Mouse (Mus musculus) forebrain, embryonic 10.5 days (tissue): ENCODE measurements around the gene Slc13a2. TPM values are rescaled to one million over a fixed set of nuclear protein-coding genes. Genes with fewer than 3 reads are reported as not detected.

Experiments used
- DNase-seq: peaks from one replicate; pipeline ENCODE4 v3.0.0-alpha.2; 2017; ENCODE audit warnings: low spot score; ENCODE audit errors: extremely low spot score
- H3K27ac ChIP-seq: fragments of 300-500 bp; sonication (generic); 2 replicates; pipeline ENCODE4 v1.5.1; 2016; ENCODE audit warnings: mild to moderate bottlenecking
- H3K27me3 ChIP-seq: fragments of 300-500 bp; sonication (generic); 2 replicates; pipeline ENCODE4 v1.6.1; 2016; ENCODE audit warnings: mild to moderate bottlenecking; ENCODE audit not compliant: poor library complexity, severe bottlenecking
- H3K36me3 ChIP-seq: fragments of 300-500 bp; sonication (generic); replicated peaks from 2 replicates; pipeline ENCODE4 v1.6.1; 2016; ENCODE audit warnings: mild to moderate bottlenecking, moderate library complexity
- H3K4me1 ChIP-seq: fragments of 300-500 bp; sonication (generic); 2 replicates; pipeline ENCODE4 v1.6.1; 2016
- H3K4me3 ChIP-seq: fragments of 300-500 bp; sonication (generic); 2 replicates; pipeline ENCODE4 v1.5.1; 2016; ENCODE audit warnings: mild to moderate bottlenecking, moderate library complexity
- H3K9me3 ChIP-seq: fragments of 300-500 bp; sonication (generic); 2 replicates; pipeline ENCODE4 v1.6.1; 2016; ENCODE audit warnings: mild to moderate bottlenecking, moderate library complexity
- WGBS: fragments of 180-500 bp; shearing (Covaris S2); methylation state at CpG from one replicate; pipeline ENCODE4 v1.1.7; 2016; 5-methylcytosine and 5-hydroxymethylcytosine counted together
- polyA plus RNA-seq: library from polyadenylated mRNA; unstranded; fragments of >200 nt; fragmentation: Nextera tagmentation; extraction: Ambion mirVana; gene quantifications from 2 replicates; pipeline ENCODE4 v1.2.1, GENCODE M21; 2016

Slc13a2 gene
- polyA plus RNA-seq, 1 experiment from 2014 or later = not detected

DNA sequence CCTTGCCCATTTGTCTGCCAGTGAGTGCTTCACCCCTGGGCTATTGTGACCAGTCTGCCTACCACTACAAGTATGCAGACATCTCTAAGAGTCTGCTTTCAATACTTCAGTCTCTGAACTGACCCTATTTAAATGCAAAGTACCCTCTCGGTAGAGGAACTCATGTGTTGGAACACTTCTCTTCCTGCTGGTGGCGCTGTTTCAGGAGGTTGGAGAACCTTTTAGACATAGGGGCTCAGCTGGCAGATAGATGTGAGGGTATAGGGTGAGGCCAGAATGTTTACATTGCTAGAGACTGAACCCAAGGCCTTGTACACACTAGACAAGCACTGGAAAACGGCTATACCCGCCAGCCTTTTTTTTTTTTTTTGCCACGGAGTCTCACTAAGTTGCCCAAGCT is 6.3 kb upstream of the Slc13a2 start:
- H3K27me3 ChIP-seq = no peaks in the 10 kb centered on the region
- H3K9me3 ChIP-seq = no peaks in the 10 kb centered on the region
- no peaks in the 10 kb centered on the region for H3K36me3 ChIP-seq
- H3K27ac ChIP-seq = no peak overlapping the region
- 74% methylated on average over 5 of the region's 5 CpGs for WGBS
- H3K4me3 ChIP-seq = no peak overlapping the region
- H3K4me1 ChIP-seq = peaks cover 5% of the 10 kb centered on the region; the same call in 1 of the 2 replicates
- DNase-seq = no peak

DNA sequence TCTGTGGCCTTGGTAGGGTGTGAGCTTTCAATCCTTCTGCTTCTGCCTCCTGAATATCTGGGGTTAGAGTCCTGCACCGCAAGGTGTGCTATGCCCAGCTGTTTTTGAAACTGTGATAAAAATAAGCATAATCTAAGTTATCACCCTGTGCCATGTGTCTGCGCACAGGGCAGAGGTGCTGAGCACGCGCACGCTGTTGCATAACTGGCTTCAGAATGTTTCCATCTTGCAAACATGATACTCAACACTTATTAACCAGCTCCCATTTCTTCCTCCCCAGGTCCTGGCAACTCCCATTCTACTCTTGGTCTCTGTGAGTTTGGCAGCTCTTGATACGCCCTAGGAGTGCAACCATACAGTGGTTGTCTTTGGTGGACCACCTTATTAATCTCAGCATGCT is 5.6 kb upstream of the Slc13a2 start:
- peaks cover 5% of the 10 kb centered on the region; the same call in 1 of the 2 replicates for H3K4me1 ChIP-seq
- DNase-seq = no peak
- H3K9me3 ChIP-seq = no peaks in the 10 kb centered on the region
- WGBS = 93% methylated on average over 6 of the region's 6 CpGs
- H3K36me3 ChIP-seq = no peaks in the 10 kb centered on the region
- no peak overlapping the region for H3K27ac ChIP-seq
- no peak overlapping the region for H3K4me3 ChIP-seq
- no peaks in the 10 kb centered on the region for H3K27me3 ChIP-seq

DNA sequence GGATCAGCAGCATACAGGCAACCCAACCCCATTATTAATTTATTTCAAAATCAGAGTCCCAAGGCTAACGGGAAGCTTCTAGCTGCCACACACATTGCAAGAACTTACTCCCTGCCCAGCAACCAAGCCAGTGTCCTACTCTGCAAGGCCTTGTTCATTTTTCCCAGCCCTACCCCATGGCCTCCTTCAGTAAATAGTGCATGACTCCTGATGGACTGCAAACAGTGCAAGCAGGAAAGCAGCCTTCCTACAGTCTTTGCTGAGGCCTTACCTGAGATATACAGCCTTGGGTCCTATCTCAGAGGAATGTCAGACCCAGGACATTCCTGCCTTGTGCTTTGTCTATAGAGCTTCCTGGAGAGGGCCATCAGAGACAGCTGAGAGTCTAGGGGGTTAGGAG is 3.6 kb upstream of the Slc13a2 start:
- H3K4me1 ChIP-seq = peaks cover 15% of the 10 kb centered on the region
- 97% methylated on average over 1 of the region's 1 CpGs for WGBS
- H3K36me3 ChIP-seq = no peaks in the 10 kb centered on the region
- H3K27me3 ChIP-seq = peaks cover 15% of the 10 kb centered on the region
- no peaks in the 10 kb centered on the region for H3K9me3 ChIP-seq
- DNase-seq = no peak
- H3K4me3 ChIP-seq = no peak overlapping the region
- no peak overlapping the region for H3K27ac ChIP-seq

DNA sequence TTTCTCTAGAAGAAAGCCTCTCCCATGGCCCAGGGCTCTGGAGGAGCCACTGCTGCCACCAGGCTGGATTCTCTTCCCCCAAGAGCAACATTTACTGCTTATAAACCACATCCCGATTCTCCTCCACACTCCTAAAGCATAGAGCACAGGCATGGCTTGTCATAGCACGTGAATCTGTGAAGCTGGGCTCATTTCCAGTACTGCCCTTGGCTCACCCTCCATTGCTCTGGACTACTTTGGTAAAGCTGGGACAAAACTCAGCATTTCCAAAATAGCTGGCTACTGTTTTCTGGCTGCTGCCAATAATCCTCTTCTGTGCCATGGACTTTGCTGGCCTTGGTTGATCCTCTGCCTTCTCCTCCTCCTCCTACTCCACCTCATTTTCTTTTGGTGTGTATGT is 2.3 kb upstream of the Slc13a2 start:
- Histone ChIP-seq H3K36me3 (no peaks in the 10 kb centered on the region), H3K4me1 (peaks cover 10% of the 10 kb centered on the region), H3K27me3 (peaks cover 15% of the 10 kb centered on the region), H3K27ac (no peak overlapping the region), H3K9me3 (no peaks in the 10 kb centered on the region), H3K4me3 (no peak overlapping the region)
- 77% methylated on average over 2 of the region's 2 CpGs for WGBS
- no peak for DNase-seq

DNA sequence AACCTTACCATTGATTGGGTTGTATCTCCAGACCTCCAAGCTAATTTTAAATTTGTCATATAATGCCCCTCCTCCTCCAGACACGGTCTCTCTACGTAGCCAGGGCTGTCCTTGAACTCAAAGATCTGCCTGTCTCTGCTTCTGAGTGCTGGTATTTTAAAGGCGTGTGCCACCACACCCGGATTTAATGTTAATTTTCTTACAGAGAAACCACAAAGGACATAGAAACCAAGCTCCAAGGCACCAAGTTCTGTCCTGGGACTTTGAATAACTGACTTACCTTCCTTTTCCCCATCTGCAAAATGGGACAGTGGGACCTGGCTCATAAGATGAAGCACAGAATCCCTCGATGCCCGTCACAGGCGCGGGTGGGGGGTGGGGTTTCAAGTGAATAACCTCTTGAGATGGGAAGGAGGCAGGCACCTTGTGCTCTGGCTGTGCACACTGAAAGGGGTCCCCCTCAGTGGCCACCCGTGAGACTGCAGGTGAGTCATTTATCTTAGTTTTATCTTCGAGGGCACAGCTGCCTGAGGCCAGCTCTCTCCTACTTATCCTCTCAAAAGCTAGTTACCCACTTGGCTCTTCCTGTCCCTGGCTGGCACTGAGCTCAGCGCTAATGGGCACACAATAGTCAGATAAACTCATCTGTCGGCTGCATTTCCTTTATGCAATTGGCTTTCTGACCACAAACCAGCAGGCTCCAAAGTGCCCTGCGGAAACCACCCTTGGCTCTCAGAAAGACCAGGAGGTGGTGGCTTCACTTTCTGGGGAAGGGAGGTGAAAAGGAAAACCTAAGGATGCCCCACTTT is 612 bp downstream of the Slc13a2 start:
- no peaks in the 10 kb centered on the region for H3K9me3 ChIP-seq
- no peak overlapping the region for H3K4me3 ChIP-seq
- no peak for DNase-seq
- no peak overlapping the region for H3K27ac ChIP-seq
- H3K36me3 ChIP-seq = no peaks in the 10 kb centered on the region
- 75% methylated on average over 13 of the region's 13 CpGs for WGBS
- peaks cover 15% of the 10 kb centered on the region for H3K27me3 ChIP-seq
- H3K4me1 ChIP-seq = peaks cover 10% of the 10 kb centered on the region

DNA sequence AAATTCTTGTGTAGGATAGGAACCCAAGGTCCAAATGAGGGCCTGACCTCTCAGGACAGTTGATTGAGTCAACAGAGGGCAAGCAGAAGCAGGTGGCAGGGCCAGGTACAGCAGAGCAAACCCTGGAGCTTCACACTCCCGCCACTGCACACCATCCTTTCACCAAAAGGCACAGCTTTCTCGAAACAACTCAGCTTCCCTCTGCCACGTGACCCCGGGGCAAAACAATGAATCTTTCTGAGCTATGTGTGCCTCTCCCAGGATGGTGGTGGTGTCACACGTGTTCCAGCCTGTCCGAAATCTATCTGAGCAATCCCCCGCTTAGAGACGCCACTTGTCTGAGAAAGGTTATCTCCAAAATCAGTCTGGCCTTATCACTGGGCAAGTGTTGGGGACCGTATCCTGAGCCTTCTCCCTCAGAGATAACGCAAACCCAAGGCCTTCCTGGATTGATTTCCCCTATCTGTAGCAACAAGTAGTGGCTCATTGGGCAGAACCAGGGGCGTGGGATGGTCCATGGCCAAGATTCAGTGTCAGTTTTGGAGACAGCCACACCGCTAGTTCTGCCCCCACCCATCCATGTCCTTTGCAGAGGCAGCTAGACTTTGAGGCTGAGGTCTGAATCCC is 1.6 kb downstream of the Slc13a2 start:
- no peak for DNase-seq
- no peak overlapping the region for H3K27ac ChIP-seq
- peaks cover 15% of the 10 kb centered on the region for H3K27me3 ChIP-seq
- no peak overlapping the region for H3K4me3 ChIP-seq
- H3K36me3 ChIP-seq = no peaks in the 10 kb centered on the region
- WGBS = 77% methylated on average over 12 of the region's 12 CpGs
- no peaks in the 10 kb centered on the region for H3K9me3 ChIP-seq
- peaks cover 10% of the 10 kb centered on the region for H3K4me1 ChIP-seq

DNA sequence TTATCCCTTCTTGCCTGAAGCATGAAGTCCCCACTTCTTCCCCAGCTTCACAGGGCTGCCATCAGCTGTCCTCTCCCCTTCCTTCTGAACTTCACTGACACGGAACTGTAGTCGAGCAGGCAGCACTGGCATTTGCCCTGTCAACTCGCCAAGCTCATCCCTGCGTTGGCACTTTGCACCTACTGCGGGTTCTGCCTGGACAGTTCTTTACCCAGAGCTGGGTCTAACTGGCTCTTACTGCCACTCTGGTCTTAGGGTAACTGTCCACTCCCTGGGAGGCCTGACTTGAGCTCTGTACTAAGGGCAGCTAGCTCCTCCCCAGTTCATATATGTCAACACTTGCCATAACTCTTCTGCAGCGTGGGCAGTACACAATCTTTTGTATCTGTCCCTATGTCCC is 5.2 kb downstream of the Slc13a2 start:
- Histone ChIP-seq H3K4me1 (peaks cover 2% of the 10 kb centered on the region), H3K4me3 (no peak overlapping the region), H3K27me3 (peaks cover 8% of the 10 kb centered on the region; the same call in 1 of the 2 replicates), H3K9me3 (no peaks in the 10 kb centered on the region), H3K27ac (no peak overlapping the region), H3K36me3 (no peaks in the 10 kb centered on the region)
- DNase-seq = no peak
- 83% methylated on average over 6 of the region's 6 CpGs for WGBS

DNA sequence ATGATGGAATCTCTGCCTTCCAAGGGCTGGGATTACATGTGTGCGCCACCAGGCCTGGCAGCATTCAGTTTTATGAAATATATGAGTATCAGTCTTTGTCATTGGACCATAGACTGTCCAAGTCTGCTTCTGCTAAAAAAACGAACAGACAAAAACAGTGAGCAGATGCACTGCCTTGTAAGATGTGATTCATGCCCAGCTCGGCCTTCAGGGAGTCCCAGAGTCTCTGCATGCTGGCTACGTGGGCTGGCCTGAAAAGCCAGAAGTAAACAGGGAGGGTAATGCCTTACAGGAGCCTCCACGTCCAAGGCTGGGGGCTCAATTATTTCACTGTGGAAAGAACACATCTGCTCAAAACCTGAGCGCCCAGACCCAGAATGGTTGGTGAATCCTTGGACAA is 9.2 kb downstream of the Slc13a2 start:
- Histone ChIP-seq H3K36me3 (no peaks in the 10 kb centered on the region), H3K4me3 (no peak overlapping the region), H3K27me3 (no peaks in the 10 kb centered on the region), H3K27ac (no peak overlapping the region), H3K4me1 (no peaks in the 10 kb centered on the region), H3K9me3 (no peaks in the 10 kb centered on the region)
- DNase-seq = no peak
- WGBS = 85% methylated on average over 6 of the region's 6 CpGs

DNA sequence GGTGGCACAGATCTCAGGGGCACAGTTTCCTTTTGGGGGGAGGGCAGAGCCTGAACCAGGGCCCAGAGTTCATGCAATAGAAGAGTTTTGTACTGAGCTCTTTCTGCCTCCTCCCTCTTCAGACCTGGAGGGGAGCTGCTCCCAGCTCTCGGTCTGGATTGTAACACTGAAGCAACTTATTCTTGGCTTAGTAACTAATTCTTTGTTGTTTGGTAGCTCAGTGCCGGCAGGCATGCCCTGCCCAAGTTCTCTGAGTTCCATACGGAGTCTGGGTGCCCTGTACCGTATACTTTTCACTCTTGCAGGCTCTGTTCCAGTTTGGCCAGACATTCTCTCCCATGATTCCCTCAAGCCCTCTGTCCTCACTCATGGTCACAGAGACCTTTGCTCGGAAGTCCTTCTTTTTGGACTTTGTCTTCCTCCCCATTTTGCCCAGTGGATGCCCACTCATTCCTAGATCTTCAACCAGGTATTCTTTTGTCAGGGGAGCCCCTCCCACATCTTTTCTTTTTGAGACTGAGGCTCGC is 9.6 kb downstream of the Slc13a2 start:
- no peaks in the 10 kb centered on the region for H3K4me1 ChIP-seq
- H3K27me3 ChIP-seq = no peaks in the 10 kb centered on the region
- no peak for DNase-seq
- no peaks in the 10 kb centered on the region for H3K36me3 ChIP-seq
- no peaks in the 10 kb centered on the region for H3K9me3 ChIP-seq
- 80% methylated on average over 6 of the region's 6 CpGs for WGBS
- no peak overlapping the region for H3K27ac ChIP-seq
- no peak overlapping the region for H3K4me3 ChIP-seq

DNA sequence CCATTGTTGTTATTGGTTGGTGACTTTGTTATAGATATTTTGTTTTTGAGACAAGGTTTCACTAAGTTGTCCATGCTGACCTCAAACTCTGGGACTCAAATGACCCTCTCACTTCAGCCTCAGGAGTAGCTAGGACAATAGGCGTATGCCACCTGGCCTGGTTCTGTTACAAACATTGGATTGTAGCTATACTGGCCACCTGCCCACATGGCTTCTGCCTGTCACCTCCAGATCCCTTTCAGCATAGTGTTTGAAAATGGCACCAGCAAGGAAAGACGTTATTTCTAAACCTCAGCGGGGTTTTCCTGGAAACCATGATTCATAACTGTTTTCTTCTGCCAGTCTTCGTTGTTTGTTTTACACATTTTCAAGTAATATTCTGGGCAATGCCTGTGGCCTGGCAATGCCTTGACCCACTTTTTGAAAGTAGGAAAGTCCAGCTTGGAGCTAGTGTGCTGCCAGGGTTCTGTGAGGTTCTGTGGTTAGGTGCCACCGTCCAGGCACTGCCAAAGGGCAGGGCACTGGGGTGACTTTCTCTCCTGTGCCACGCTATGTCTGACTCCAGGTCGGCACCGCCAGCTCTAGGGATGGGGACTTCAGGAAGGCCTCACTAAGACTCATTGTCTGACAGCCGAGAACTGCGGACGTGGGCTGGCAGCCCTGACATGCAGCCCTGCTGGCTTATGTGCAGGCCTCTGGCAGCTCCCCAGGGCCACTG is 10.3 kb downstream of the Slc13a2 start:
- DNase-seq = no peak
- WGBS = 86% methylated on average over 11 of the region's 11 CpGs
- Histone ChIP-seq H3K4me3 (no peak overlapping the region), H3K27me3 (no peaks in the 10 kb centered on the region), H3K36me3 (no peaks in the 10 kb centered on the region), H3K9me3 (no peaks in the 10 kb centered on the region), H3K4me1 (no peaks in the 10 kb centered on the region), H3K27ac (no peak overlapping the region)

DNA sequence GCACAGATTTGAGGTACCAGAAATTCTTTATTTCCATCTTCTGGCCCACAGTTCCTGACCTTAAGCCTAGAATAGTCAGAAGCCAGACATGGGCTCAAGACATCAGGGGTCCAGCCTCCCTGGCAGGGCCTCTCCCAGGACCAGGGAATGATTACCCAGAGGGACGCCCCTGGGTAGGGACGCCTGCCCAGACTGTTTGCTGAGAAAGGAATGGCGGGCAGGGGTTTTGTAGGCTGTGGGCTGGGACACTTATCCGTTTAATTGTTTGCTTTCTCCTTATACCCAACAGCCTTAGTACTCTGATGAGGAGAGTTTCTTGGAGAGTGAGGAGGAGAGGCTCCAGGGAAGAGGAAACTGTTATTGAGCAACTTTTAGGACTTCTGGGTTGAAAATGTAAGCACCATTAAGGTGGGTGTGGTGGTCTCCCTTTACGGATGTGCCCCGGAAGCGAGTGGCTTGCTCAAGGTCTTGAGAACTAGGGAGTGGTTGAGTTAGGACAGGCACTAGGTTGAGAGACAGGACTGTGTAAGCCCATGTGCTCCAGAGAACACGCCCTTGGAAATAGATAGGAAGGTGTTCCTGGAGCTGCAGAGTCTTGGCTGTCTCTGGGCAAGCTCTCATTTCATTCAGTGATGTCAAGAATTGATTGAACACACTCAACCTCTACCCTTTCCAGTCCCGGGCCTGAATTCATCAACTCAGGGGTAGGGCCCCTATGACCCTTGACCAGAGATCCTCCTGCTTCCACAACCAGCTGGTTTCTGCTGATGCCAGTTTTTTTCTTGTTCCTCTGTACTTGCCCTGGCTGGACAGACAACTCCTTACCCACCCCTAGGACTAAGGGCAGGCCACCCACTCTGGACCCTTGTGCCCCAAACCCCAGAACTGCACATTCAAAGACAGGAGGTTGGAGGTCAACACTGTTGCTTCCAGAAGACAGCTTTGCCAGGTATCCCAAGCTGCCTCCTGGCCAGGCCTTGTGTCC is 13.5 kb downstream of the Slc13a2 start:
- Histone ChIP-seq H3K4me1 (no peaks in the 10 kb centered on the region), H3K9me3 (no peaks in the 10 kb centered on the region), H3K4me3 (no peak overlapping the region), H3K27me3 (no peaks in the 10 kb centered on the region), H3K36me3 (no peaks in the 10 kb centered on the region), H3K27ac (no peak overlapping the region)
- DNase-seq = no peak
- 84% methylated on average over 9 of the region's 9 CpGs for WGBS

DNA sequence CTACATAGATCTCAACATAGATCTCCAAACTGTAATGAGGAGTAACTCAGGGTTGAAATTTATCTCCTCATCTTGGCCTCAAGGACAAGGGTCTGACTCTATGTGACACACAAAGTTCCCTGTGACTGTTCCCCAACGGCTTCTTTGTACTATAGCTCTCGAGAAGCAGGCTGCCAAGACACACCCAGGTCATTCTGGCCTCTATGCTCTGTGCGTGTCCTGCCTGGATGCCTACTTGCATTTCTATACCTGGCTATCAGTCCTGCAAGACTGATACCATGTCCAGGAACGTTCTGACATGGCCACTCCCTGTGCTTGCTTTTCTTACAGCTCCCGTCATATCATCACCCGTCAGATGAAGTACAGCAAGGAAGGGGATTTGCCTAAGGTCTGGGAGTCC is 20.0 kb downstream of the Slc13a2 start:
- H3K27me3 ChIP-seq = 0 out of 2 replicates have a peak, but pooled peaks cover 9% of the 10 kb centered on the region
- 79% methylated on average over 6 of the region's 6 CpGs for WGBS
- H3K4me1 ChIP-seq = peaks cover 15% of the 10 kb centered on the region
- DNase-seq = no peak
- H3K9me3 ChIP-seq = no peaks in the 10 kb centered on the region
- H3K27ac ChIP-seq = no peak overlapping the region
- H3K36me3 ChIP-seq = no peaks in the 10 kb centered on the region
- no peak overlapping the region for H3K4me3 ChIP-seq
